Mouse (Mus musculus): ENCODE results near the gene Ghrhr.

Gene Ghrhr

GRCm38 (mm10) chr6:55376076-55376475, at the start of gene Ghrhr:
Gene Ghrhr (plus strand): TSS chr6:55376295.
- DNase-seq (ENCODE audit: low spot score in 2 of 2): no peak

GRCm38 (mm10) chr6:55326299-55326698, 49.8 kb upstream of the Ghrhr start:
- no peak for DNase-seq (ENCODE audit: low spot score in 2 of 2)

- no peak for DNase-seq (ENCODE audit: low spot score in 2 of 2)
Observed at GRCm38 (mm10) chr6:55327326-55327725, 48.8 kb upstream of the Ghrhr start.

- DNase-seq (ENCODE audit: low spot score in 2 of 2): no peak
Observed at GRCm38 (mm10) chr6:55328179-55328578, 47.9 kb upstream of the Ghrhr start.

DNA sequence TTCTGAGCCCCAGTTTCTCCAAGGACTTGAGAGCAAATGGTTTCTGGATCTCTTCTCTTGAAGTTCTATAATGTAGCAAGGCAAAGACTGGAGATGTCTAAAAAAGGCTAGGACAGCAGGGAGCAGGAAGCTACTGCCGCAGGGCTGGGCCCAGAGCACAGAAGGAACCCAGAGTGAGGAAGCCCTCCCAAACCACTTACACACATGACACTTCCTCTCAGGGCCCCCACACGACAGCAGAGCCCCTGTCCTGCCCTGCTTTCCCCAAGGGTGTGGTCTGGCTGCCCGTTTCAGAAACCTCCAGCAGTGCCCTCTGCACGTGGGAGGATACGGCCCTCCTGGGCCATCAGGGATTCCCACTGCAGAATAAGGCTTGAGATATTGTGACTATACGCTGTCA, 44.8 kb upstream of the Ghrhr start:
- DNase-seq (ENCODE audit: low spot score in 2 of 2): no peak

DNA sequence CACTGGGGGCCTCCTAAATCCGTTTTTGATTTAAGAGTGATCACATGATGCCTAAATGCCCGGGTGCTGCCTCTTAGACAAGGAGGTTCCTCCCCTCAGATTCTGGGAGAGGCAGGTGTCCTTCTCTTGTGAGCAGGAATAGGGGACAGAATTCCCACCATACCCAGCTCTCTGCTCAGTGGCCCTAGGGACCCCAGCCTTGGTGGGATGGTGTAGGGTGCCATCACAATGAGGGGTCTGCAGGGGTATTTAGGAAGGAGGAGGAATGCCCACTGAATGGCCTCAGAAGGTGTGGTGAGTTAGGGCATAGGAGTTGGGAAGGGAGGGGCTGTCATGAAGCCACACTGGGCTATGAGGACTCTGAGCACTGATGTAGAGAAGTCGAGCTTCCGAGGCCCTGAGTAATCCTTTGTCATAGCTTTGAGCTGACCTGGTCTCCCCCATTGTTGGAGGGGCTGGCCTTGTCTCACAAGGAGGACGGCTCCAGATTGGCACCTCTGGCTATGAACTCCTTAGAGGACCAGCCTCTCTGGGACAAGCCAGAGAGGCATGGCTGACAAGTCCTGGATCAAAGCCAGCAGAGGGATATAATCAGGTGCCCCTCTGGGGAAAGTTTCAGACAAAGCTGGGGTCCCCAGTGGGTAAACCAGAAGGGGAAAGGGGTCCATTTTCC, 43.9 kb upstream of the Ghrhr start:
- no peak for DNase-seq (ENCODE audit: low spot score in 2 of 2)

GRCm38 (mm10) chr6:55332773-55333109, 43.4 kb upstream of the Ghrhr start:
- DNase-seq (ENCODE audit: low spot score in 2 of 2): no peak

- no peak for DNase-seq (ENCODE audit: low spot score in 2 of 2)
Observed at GRCm38 (mm10) chr6:55335989-55336514, 40.0 kb upstream of the Ghrhr start, which contains the start of gene Aqp1. Gene Aqp1 (plus strand): TSS chr6:55336432.

DNA sequence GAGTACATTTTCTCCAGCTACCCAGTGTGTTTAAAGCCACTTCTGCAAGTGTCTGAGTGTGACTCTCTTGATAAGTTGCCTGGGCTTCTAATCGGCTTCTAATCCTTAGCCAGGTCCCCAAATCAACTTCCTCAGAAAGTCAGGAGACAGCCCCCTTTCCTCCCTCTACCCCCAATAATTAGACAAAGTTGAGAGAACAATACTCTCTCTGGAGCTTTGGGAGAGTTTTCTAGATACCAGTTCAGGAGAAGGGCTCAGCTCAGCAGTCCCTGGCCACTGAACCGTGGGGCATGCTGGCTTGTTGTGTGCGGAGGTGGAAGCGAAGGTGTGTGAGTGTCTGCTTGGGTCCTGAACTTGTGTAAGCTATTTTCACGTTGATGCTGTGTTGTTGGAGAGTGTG, 38.9 kb upstream of the Ghrhr start:
- no peak for DNase-seq (ENCODE audit: low spot score in 2 of 2)

DNA sequence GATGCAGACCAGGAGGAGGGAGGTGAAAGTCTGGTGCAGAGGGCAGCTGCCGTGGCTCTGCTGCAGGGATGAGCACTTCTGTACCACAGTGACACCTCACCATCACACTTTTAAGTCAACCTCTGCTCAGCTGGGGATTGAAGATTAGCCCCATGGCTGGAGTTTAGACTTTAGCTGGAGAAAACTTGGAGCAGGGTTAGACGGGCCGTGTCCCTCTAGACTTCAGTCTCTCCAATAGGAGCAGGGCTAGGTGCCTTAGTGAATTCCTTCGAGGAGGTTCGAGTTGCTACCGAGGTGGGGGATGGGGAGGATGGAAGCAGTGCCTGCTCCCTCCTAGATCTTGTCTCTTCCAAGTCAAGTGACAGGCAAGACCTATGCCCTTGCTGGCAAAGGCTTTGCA, 38.0 kb upstream of the Ghrhr start:
- no peak for DNase-seq (ENCODE audit: low spot score in 2 of 2)

DNA sequence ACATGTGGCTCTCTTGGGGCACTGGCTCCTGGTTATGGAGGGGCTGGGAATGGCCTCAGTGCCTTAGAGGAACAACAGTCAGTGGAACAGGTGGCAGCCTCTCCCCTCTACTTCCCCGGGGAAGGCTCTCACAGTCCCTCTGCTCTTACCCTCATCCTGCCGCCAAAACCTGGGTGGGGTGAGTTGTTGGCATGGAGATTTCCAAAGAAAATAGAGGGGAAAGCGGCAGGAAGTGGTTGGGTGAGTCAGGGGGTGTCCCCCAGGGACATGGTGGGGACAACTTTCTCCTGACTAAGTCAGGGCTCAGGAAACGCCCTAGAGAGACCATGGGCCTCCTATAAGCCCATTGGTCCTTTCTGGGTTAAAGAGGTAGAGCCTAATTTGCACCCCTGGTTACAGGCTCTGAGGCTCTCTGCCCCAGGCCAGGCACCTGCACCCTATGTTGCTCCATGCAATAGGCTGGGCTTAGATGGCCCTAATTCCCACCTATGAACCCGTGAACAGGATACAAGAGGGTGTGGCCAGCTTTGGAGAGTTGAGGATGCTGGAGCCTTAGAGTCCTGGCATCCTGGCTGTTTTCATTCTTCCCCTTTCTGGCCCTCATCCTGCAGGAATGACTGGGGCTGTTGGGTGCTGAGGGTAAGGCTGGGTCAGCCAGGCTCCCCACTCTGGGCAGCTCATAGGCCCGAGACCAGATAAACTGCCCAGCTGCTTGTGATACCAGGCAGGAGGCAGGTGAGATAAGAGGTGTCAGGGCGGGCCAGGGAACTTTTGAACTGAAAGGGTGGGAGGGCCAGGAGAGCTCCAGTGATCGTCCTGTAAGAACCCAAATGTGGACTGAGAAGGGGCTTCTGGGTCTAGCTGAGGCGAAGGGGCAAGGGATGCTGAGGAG, 36.9 kb upstream of the Ghrhr start:
- DNase-seq (ENCODE audit: low spot score in 2 of 2): no peak

DNA sequence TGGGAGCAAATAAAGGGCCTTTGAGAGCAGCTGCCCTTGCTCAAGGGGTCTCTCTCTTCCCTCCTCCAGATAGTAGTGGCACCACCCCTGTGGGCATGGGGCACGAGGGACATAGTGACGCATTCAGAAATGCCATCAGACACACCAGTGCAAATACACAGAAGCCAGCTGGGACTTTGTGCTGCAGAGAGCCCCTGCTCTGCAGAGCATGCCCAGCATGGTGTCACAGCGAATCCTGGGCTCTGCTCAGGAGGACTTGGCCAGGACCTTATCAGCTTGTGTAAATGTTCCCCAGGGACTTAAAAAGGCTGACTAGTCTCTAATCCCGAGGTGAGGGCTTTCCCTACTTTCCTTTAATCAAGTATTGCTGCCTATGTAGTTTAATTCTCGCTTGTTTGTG, 34.4 kb upstream of the Ghrhr start:
- no peak for DNase-seq (ENCODE audit: low spot score in 2 of 2)

GRCm38 (mm10) chr6:55342328-55342727, 33.8 kb upstream of the Ghrhr start:
- DNase-seq (ENCODE audit: low spot score in 2 of 2): no peak

DNA sequence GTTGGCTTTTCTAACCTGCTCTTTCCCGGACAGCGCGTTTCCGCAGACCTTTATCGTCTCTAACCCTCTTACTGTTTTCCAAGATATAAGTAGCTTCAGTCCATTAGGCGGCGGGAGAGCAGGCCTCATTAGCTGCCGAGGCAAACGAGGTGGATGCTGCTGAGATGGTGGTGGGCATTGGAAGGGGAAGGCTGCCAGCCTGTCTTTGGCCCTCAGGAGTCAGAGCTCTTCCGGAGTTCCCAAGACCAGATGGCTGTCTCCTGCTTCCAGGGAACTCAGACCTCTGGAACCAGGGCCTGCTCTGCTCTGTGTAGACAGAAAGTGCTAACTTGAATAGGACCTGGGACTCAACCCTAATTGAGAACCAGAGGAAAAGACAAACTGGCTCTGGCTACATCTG, 32.6 kb upstream of the Ghrhr start:
- DNase-seq (ENCODE audit: low spot score in 2 of 2): no peak

DNA sequence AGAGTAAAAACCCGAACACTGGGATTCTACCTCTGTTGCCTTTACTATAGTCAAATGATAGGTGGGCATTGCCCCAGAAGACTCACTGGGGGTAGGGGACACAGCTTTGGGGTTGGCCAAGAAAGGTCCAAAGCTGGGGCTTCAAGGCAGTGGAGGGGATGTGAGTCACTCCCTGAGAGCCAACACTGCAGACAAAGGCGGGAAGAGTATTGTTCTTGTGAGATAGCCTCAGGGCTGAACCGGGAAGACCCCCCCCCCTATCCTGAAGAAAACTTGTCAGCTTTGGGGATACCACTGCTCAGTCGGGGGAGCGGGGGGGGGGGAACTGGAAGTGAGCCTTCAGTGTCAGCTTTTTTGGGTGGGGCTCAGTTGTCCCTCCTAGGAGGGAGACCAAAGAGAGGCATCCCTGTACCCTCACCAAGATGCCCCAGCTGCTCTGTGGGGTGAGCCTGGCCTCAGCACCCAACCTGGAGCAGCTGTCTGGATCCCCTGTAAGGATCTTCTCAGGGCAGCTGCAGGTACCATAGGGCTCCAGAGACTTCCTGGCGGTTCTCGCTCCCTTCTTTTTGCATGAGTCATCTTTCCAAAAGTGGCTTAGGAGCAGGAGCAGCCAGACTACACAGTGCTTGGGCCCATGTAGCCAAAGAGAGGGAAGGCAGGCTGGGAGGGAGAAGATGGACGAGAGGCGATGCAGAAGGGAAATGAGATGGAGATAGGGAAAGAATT, 31.6 kb upstream of the Ghrhr start:
- no peak for DNase-seq (ENCODE audit: low spot score in 2 of 2)

GRCm38 (mm10) chr6:55345264-55345663, 30.8 kb upstream of the Ghrhr start:
- DNase-seq (ENCODE audit: low spot score in 2 of 2): no peak

- no peak for DNase-seq (ENCODE audit: low spot score in 2 of 2)
Observed at GRCm38 (mm10) chr6:55346491-55346890, 29.6 kb upstream of the Ghrhr start.

DNA sequence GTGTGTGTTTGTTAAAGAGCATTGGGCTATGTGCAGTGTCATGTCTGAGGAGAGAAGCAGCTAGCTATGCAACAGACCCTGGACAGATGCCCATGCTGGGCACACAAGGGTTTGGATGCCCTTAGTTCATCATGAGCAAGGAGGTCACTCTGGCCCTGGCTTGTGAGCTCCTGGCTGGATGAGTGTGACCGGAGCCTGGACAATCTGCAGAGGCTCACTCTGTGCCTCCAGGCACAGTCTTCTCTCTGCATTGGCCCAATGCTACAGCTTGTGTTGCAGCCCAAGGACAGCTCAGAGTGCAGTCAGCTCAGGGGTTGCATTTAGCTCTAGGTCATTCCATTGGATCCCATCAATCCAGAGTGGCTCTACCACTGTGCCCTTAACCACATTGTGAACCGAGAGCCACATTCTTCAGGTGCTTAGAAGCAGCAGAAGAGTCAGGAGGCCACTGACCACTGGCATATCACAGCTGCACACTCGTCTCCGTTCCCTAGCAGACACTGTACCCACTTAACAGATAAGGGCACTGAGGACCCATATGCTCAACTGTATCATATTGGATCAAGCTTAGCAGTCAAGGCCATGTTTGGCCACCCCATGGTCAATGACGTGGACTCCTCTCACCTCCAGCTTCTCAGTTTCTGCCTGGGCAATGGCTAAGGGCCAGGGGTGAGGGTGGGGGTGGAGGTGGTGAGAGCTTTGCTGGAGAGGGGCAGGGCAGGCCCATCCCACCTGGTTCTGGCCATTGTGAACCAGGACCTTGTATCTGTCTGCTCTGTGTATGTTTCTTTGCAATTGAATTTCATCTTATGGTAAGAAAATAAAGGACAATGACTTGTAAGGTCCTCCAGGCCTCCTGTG, 28.2 kb upstream of the Ghrhr start:
- no peak for DNase-seq (ENCODE audit: low spot score in 2 of 2)

- DNase-seq (ENCODE audit: low spot score in 2 of 2): no peak
Observed at GRCm38 (mm10) chr6:55349231-55349630, 26.9 kb upstream of the Ghrhr start.

- no peak for DNase-seq (ENCODE audit: low spot score in 2 of 2)
Observed at GRCm38 (mm10) chr6:55350383-55350952, 25.6 kb upstream of the Ghrhr start.

GRCm38 (mm10) chr6:55351712-55352111, 24.4 kb upstream of the Ghrhr start:
- DNase-seq (ENCODE audit: low spot score in 2 of 2): no peak
